Mouse (Mus musculus) kidney, adult 2 months (tissue): ENCODE data around the gene Anks3.

ENCODE experiments used
- CTCF ChIP-seq: fragments of 200-500 bp; conservative IDR thresholded peaks from 2 replicates; pipeline ENCODE4 v1.5.1; 2011; ENCODE audit warnings: low read depth, mild to moderate bottlenecking, control low read depth, low read length, moderate library complexity, mixed read lengths; ENCODE audit not compliant: insufficient read depth, insufficient read length
- POLR2A ChIP-seq: fragments of 200-500 bp; IDR thresholded peaks from one replicate; pipeline ENCODE4 v1.6.1; 2011; ENCODE audit warnings: low read depth, low read length, control low read depth

GRCm38 (mm10) chr16:5011285-5011684 lies 47.3 kb upstream of the Anks3 start:
- TF ChIP-seq POLR2A = no peak
- TF ChIP-seq CTCF = no peak
